Mouse (Mus musculus) layer of hippocampus, adult 8-10 months (tissue): Measurements from ENCODE around the gene Llcfc1. TPM values are rescaled to one million over a fixed set of nuclear protein-coding genes. Genes with fewer than 3 reads are reported as not detected.

Source experiments
- DNase-seq, 2 experiments: peaks; one replicate each; pipeline ENCODE4 v3.0.0; 2022; ENCODE audit warnings: low spot score in 2 of 2
- total RNA-seq, 4 experiments: library from RNA; stranded (reverse); gene quantifications; 2 replicates each; pipeline ENCODE4 v1.2.4; 2022

The Llcfc1 gene
- not detected for total RNA-seq

GRCm38 (mm10) chr6:41684131-41684530 lies at the start of gene Llcfc1:
Llcfc1 (plus strand) TSS chr6:41684431.
- no peak for DNase-seq

DNA sequence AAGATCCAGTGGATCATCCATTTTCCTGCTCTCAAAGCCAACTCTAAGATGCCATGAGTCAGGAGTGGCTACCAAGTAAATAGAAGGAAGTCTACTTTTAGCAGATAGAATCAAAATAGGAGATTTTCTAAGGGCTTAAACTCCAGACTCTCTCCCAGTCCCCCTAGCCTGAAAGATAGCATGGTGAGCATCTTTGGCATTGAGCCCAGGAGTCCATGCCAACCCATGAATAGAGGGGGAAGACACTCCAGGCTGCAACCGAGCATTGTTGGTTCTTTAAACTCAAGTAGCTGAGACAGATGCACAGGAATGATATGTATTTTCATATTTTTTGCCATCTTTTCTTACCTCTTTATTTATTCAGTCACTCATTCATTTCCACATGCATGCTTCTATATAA lies 49.0 kb upstream of the Llcfc1 start:
- no peak for DNase-seq

DNA sequence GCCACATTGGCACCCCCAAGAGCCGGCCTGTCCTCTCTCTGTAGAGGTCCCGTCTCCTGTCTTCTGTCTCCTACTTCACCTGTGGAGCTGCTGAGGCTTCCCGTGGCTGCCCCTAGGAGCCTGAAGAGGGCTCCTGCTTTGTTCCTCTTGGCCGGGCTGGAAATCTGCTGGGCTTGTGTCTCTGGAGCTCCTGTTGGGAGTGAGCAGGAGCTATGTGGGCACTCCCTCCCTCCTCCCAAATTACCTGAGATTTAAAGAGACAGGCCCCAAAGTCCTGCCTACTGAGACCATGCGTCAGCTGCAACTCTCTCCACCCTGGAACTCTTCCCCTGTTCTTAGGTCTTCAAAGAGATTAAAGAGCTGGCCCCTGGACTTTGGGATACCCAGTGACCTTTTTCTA lies 48.1 kb upstream of the Llcfc1 start, which contains the start of gene Trpv6:
Gene Trpv6, minus strand, starts transcription at position 228 of the 400 bp plus-strand sequence.
- no peak for DNase-seq

DNA sequence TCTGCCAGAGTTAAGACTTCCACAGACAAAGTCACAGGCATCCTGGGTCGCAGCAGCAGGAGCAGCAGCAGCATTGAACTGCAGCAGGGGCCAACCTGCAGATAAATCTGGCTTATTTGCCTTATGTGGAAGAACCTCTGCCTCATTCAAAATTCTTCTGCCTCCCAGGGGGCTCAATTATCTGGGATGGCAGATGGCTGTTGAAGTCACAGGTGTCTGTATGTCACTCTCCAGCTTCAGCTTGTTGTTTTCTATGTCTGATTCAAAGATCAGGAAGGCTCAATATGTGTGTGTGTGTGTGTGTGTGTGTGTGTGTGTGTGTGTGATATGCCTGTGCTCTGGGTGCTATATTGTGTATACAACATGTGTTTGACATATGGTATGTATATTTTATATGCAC lies 46.8 kb upstream of the Llcfc1 start:
- DNase-seq, result no peak

DNA sequence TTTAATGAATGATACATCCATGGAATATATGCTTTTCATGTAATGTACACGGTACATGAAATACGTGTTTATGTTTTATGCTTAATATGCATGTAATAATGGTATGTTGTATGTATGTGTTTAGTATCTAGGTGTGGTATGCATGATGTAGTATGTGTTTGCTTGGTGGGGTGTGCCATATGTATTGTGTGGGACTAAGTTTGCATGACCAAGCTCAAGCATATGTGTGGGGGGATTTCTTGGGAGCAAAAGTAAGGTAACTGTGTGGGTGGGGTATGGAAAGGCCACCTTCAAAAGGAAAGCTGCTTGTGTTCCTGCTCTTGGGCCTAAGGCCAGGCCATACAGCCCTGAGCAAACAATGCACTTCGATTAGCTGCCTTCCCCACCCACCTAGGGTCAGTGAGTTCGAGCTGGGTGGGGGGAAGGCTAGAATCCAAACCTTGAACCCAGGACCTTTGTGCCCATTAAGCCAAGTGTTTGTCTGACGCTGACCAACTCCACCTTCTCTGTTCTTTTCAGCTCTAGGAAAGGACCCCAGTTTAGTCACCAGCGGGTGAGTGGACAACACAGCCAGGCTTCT lies 46.2 kb upstream of the Llcfc1 start:
- DNase-seq, result no peak

GRCm38 (mm10) chr6:41640449-41640848 lies 43.8 kb upstream of the Llcfc1 start:
- DNase-seq, result no peak

DNA sequence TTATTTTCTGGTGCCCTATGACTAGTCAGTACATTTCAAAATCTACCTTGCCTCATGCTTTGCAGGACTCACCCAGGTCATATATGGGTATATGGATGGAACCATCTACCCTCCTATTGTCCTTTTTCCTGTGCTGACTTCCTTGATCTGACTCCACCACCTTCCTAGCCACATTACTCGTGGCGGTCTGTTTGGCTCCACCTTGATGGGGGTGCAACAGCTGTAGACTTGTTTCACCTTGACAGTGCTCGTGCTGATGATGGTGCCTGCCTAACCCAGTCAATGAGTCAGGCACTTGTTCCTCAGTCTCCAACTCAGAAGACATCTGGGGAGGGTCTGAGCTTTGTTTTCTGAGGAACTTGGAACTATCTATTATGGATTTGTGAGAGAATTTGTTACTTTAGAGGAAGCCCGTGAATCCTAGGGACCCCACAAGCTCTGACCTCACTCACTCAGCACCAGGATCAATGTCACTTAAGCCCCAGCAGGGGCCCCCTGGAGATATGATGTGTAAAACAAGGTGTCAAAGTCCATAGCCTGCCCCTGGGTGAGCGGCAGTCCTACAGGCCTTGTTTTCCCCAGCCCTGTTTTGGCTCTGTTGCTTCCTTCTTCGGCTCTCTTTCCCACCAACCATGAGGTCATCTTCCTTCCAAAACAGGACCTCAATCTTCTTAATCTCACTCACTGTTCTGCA lies 42.9 kb upstream of the Llcfc1 start:
- no peak for DNase-seq

GRCm38 (mm10) chr6:41642765-41643164 lies 41.5 kb upstream of the Llcfc1 start:
- no peak for DNase-seq

- no peak for DNase-seq
Measured at GRCm38 (mm10) chr6:41643227-41643626, 41.0 kb upstream of the Llcfc1 start.

DNA sequence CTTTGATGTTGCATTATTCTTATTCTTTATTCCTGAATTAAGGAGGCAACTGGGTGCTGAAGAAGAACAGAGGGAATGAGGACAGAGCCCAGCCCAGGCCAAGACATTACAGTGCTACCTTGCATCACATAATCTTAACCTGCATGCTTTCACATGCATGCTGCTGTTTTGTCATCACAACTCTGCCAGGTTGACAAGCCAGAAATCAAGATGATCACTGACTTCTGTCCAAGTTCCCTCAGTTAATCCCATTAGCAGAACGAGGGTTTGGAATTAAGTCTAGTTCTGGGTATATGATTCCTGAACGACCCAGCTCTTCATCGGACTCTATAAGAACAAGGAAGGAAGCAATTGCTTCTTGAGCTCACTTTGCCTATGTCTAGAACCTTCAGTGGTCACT lies 38.0 kb upstream of the Llcfc1 start:
- DNase-seq, result no peak

DNA sequence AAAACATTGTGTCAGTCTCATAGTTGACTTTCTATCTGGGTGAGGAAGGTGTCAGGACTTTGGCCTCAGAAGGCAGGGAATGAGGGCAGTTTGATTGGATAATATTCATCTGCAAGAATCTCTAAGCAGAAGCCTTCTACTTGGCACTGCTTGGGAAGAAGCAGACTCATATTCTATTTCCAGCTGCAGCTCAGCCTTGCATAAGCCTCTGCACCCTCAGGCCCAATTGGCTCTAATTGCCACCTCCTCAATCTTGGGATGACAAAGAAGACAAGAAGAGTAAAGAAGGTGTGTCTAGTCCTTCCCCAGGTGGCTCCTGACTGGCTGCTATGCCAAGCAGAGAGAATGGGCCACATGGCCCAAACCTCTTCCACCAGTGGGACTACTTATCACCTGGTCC lies 37.6 kb upstream of the Llcfc1 start:
- DNase-seq, result no peak

DNA sequence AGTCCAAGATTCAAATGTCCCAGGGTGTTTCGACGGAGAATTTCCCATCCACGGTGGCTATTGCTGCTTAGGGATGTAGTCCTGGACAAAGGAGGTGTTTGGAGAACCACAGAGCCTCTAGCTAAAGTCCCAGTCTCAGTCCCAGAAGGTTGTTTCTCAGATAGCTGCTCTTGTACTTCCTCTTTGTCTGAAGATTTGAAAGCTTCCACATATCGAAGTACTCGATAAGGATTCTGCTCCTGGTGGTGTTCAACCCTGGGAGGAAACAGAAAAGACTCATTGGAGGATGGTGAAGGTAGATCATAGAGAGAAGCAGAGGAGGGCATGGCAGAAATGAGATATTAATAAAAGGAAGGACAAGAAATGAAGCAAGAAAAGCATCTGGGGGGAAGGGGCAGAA lies 31.1 kb upstream of the Llcfc1 start:
- DNase-seq, result no peak

- DNase-seq, result no peak
Measured at GRCm38 (mm10) chr6:41654648-41655047, 29.6 kb upstream of the Llcfc1 start.

- DNase-seq, result no peak
Measured at GRCm38 (mm10) chr6:41658487-41658886, 25.7 kb upstream of the Llcfc1 start.

DNA sequence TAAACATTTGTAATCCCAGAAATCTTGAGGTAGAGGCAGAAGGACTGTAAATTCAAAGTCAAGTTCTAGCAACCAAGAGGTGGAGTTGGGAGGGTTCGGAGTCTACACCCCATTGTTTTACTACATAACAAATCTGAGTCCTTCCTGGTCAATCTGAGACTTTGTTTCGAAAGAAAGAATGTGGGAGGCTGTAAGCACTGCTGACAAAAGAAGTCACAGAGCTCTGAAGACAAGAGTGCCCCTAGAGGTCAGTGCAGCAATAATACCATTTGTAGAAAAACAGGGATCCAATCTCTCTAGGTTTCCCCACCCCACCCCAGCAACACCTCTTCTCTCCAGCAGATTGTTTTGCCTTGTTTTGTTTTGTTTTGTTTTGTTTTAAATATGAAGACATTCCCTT lies 21.9 kb upstream of the Llcfc1 start:
- DNase-seq, result no peak

DNA sequence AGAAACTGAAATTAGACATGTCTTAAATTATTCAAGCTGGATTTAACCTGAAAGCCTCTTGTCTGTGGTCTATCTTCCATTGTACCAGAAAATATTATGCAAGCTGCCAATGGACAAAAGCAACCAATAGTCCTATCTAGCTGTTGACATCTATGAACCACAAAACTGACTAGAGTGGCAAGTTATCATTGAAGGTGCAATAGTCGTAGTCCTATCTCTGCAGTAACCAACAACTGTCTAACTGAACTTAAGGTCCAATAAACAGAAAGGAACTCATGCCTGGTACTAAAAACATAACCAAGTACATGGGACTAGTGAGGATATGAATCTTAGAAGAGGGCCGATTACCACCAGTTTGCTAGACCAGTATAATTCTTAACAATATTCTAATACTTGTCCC lies 7.7 kb upstream of the Llcfc1 start:
- no peak for DNase-seq

GRCm38 (mm10) chr6:41680669-41681068 lies 3.6 kb upstream of the Llcfc1 start, which contains the start of gene Trpv5:
Trpv5 (minus strand) TSS chr6:41680769.
- no peak for DNase-seq

GRCm38 (mm10) chr6:41681656-41682055 lies 2.6 kb upstream of the Llcfc1 start:
- no peak for DNase-seq

DNA sequence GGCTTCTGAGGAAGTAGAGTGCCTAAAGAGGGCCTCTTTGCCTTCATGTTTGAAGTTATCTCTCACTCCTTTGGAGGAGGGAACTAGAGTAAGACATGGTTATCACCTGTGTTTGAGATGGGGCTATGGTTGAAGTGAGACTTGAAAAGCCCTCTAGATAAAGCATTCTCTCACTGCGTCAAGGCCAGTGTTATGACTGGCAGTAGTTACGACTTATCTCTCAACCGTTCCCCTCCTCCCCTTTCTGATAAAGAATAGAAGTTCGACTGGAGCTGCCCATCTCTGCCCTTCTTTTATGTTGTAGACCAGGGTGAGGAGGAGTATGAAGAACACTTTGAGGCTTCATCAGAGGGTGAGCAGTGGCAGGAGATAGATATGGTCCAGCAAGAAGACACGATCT lies 680 bp downstream of the Llcfc1 start:
- DNase-seq, result no peak

- no peak for DNase-seq
Measured at GRCm38 (mm10) chr6:41685596-41685995, 1.4 kb downstream of the Llcfc1 start.

- DNase-seq, result no peak
Measured at GRCm38 (mm10) chr6:41692200-41692599, 8.0 kb downstream of the Llcfc1 start.

DNA sequence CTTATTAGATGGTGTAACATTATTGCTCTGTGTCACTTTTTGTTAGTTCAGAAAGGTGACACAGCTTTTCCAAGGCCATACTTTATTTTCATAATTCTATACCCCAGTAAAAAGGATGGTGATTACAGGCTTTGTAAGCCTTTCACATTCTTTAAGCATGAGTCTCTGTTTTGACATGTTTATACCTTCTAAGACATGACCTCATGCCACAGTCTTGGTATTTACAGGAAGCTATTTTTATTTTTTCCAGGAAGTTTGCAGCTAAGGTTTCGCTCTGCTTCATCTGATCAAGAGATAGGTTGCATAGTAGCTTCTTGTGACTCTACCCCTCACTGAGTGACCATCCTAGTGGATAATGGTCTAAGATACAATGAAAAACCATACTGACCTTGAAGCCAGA lies 10.2 kb downstream of the Llcfc1 start:
- DNase-seq, result no peak

DNA sequence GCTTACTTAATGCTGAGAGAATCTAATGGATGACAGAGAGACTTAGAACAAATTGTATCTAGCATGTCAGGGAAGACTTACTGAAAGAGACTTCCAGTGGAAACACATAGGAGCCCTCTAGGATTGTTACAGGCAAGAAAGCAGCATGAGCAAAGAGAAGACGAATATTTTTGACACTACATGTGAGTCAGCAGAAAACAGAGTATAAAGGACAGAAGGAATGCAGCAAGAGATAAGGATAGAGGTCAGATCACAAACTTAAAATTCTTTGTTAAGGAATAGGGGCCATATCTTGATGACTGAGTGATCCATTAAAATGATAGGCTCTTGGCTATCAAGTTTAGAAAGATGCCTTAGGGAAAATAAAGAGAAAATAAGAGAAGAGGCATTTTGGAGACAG lies 17.0 kb downstream of the Llcfc1 start:
- no peak for DNase-seq
